Mouse (Mus musculus) stomach, embryonic 15.5 days (tissue): ENCODE measurements around the gene Itpk1. TPM values are rescaled to one million over a fixed set of nuclear protein-coding genes. Genes with fewer than 3 reads are reported as not detected.

Experiments
- ATAC-seq: fragments of 200-750 bp; cut with Nextera tagmentation; 2 replicates; pipeline ENCODE4 v1.8.0; 2017; ENCODE audit warnings: low read depth, moderate number of reproducible peaks, moderate TSS enrichment; ENCODE audit not compliant: insufficient read depth, low FRiP score
- H3K27ac ChIP-seq: fragments of 300-500 bp; sonication (generic); 2 replicates; pipeline ENCODE4 v1.5.1; 2015; ENCODE audit warnings: mild to moderate bottlenecking, inconsistent platforms
- H3K27me3 ChIP-seq: fragments of 300-500 bp; sonication (generic); replicated peaks from 2 replicates; pipeline ENCODE4 v1.6.1; 2015; ENCODE audit warnings: inconsistent platforms
- H3K36me3 ChIP-seq: fragments of 300-500 bp; sonication (generic); 2 replicates; pipeline ENCODE4 v1.6.1; 2015; ENCODE audit warnings: inconsistent platforms
- H3K4me1 ChIP-seq: fragments of 300-500 bp; sonication (generic); 2 replicates; pipeline ENCODE4 v1.6.1; 2015; ENCODE audit warnings: inconsistent platforms
- H3K4me2 ChIP-seq: fragments of 300-500 bp; sonication (generic); 2 replicates; pipeline ENCODE4 v1.6.1; 2015; ENCODE audit warnings: mild to moderate bottlenecking, inconsistent platforms
- H3K4me3 ChIP-seq: fragments of 300-500 bp; sonication (generic); replicated peaks from 2 replicates; pipeline ENCODE4 v1.5.1; 2015; ENCODE audit warnings: inconsistent platforms
- H3K9ac ChIP-seq: fragments of 300-500 bp; sonication (generic); 2 replicates; pipeline ENCODE4 v1.6.1; 2015; ENCODE audit warnings: inconsistent platforms
- H3K9me3 ChIP-seq: fragments of 300-500 bp; sonication (generic); 2 replicates; pipeline ENCODE4 v1.6.1; 2016; ENCODE audit warnings: inconsistent platforms
- WGBS: fragments of 180-500 bp; shearing (Covaris S2); methylation state at CpG from one replicate; pipeline ENCODE4 v1.1.7; 2015; 5-methylcytosine and 5-hydroxymethylcytosine counted together
- polyA plus RNA-seq: library from polyadenylated mRNA; unstranded; fragments of >200 nt; fragmentation: Nextera tagmentation; extraction: Ambion mirVana; gene quantifications from 2 replicates; pipeline ENCODE4 v1.2.1, GENCODE M21; 2015

The Itpk1 gene
- polyA plus RNA-seq, 1 experiment from 2014 or later: 20.1 TPM

DNA sequence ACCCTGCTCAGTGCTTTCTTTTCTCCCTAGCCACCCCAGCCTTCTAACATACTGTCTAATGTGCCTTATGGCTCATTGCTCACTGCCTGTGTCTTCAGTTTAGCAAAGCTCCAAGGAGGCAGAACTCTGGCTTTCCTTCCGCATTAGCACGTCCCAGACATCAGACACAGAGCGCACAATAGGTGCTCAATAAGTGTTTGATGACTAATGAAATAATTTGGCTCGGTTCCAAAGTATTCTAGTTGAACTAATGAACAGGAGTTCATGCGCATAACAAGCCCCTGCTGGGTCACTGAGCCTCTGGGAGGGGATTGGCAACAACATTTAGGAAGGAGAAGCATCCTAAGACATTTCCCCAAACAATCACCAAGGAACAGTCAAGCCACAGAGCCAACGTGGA, 152.7 kb downstream of the Itpk1 start:
- H3K4me3 ChIP-seq: no peak overlapping the region
- H3K27me3 ChIP-seq: peaks cover 20% of the 10 kb centered on the region
- no peak for ATAC-seq
- no peaks in the 10 kb centered on the region for H3K4me1 ChIP-seq
- no peaks in the 10 kb centered on the region for H3K9me3 ChIP-seq
- no peak overlapping the region for H3K9ac ChIP-seq
- 71% methylated on average over 6 of the region's 6 CpGs for WGBS
- H3K36me3 ChIP-seq: no peaks in the 10 kb centered on the region
- H3K4me2 ChIP-seq: no peak overlapping the region
- H3K27ac ChIP-seq: no peak overlapping the region

DNA sequence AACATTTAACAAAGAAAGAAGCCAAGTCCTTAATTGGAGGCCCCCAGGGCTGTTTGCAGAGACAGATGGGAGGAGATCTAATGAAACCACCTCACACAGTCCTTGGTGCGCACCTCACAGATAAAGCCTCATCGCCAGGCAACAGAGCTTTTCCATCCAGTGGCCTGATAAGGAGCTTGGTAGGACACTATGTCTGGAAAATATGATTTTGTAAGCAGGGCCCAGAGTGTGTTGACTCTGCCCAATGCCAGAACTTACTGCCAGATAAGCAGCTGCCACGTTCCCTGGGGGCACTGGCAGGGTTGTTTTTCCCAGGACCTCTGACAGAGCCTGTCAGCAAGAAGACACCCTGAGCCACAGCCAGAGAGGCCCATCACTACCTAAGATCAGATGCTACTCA, 153.5 kb downstream of the Itpk1 start:
- H3K9me3 ChIP-seq: no peaks in the 10 kb centered on the region
- WGBS: 68% methylated on average over 3 of the region's 3 CpGs
- peak; percentile 49; the same call in 1 of the 2 replicates for ATAC-seq

DNA sequence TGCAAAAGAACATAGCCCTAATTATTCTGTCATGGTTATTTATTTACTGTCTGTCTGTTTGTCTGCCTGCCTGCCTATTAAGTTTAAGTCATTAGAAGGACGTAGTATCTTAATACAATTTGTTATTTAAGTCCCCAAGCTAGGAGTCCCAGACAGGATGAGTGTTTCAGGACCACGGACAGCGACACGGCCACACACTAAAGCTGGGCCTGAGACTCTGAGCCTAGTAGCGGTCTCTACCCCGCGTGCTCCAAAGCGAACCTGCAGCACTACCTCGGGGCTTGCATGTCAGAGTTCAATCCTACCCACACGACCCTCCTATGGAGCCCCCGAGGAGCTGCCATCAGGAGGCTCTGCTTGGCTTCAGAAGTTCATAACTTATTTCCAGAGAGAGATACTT, 154.2 kb downstream of the Itpk1 start:
- no peak for ATAC-seq
- 2% methylated on average over 11 of the region's 11 CpGs for WGBS

More for the DNA sequence above, 153.5 kb downstream of the Itpk1 start:
- H3K4me3 ChIP-seq: no peak overlapping the region
- H3K9ac ChIP-seq: no peak overlapping the region
- H3K27me3 ChIP-seq: peaks cover 20% of the 10 kb centered on the region
- no peak overlapping the region for H3K27ac ChIP-seq
- no peaks in the 10 kb centered on the region for H3K36me3 ChIP-seq
- no peaks in the 10 kb centered on the region for H3K4me1 ChIP-seq
- no peak overlapping the region for H3K4me2 ChIP-seq

DNA sequence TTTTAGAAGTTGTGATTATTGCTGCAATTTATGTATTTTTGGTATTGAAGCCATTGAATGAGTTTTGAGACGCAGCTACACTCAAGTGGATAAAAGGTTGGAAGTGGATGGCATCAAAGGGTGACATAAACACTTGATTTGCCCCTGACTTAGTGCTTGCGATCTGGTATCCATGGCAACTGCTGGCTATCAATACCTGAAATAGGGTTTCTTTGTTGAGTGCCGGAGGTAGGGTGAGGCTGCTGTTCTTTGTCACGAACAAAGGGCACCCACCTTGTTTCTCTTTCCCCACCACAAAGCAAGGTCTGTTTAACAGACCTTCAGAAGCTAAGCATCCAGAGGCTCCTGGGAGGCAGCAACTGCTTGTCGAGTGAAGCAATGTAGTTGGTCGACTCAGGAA, 159.6 kb downstream of the Itpk1 start:
- Histone ChIP-seq H3K27me3 (no peaks in the 10 kb centered on the region; the same call in 1 of the 2 replicates), H3K9ac (no peak overlapping the region), H3K27ac (no peak overlapping the region), H3K4me3 (no peak overlapping the region), H3K9me3 (no peaks in the 10 kb centered on the region), H3K4me1 (no peaks in the 10 kb centered on the region), H3K4me2 (no peak overlapping the region), H3K36me3 (no peaks in the 10 kb centered on the region)
- 55% methylated on average over 6 of the region's 6 CpGs for WGBS
- no peak for ATAC-seq

More for the DNA sequence above, 154.2 kb downstream of the Itpk1 start:
- no peak overlapping the region for H3K4me3 ChIP-seq
- H3K36me3 ChIP-seq: no peaks in the 10 kb centered on the region
- H3K9me3 ChIP-seq: no peaks in the 10 kb centered on the region
- H3K4me1 ChIP-seq: no peaks in the 10 kb centered on the region
- no peak overlapping the region for H3K9ac ChIP-seq
- H3K27ac ChIP-seq: no peak overlapping the region
- H3K4me2 ChIP-seq: no peak overlapping the region
- H3K27me3 ChIP-seq: peaks cover 19% of the 10 kb centered on the region

DNA sequence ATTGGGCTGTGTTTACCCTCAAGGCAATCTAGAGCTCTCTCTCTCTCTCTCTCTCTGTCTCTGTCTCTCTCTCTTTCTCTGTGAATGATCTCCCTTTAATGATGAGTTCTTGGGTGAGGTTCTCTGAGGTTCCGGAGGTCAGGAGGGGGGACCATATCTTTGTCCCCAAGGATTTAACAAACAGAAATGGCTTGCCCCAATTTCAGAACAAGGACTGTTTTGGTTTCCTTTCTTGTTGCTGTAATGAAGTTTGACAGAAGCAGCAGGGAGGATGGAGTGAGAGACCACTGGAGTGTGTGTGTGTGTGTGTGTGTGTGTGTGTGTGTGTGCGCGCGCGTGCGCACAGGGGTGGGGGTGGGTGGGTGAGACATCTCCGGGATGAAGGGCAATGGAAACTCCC, 163.6 kb downstream of the Itpk1 start:
- ATAC-seq: no peak
- Histone ChIP-seq H3K27ac (no peak overlapping the region), H3K9ac (no peak overlapping the region), H3K27me3 (no peaks in the 10 kb centered on the region; the same call in 1 of the 2 replicates), H3K4me2 (no peak overlapping the region), H3K36me3 (no peaks in the 10 kb centered on the region), H3K4me1 (no peaks in the 10 kb centered on the region), H3K9me3 (no peaks in the 10 kb centered on the region), H3K4me3 (no peak overlapping the region)
- WGBS: 96% methylated on average over 7 of the region's 7 CpGs

DNA sequence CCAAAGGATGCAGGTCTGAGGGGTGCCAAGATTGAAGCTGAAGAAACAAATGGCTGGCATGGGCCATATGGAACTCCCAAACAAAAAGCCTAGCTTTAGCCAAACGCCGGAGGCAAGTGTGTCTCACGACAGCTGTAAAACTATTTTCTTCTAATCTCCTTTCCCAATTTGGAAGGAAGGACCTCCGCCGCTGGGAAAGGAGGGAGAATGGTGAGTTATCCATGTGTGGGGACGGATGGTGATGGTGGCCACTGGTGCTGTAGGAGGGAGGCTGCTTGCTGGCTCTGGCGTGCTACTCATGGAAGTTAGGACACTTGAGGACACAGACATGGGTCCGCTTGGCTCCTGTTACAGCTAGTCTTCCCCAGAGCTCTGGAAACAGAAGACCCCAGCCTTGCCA, 164.5 kb downstream of the Itpk1 start:
- Histone ChIP-seq H3K4me1 (no peaks in the 10 kb centered on the region), H3K4me3 (no peak overlapping the region), H3K4me2 (no peak overlapping the region), H3K9me3 (no peaks in the 10 kb centered on the region), H3K9ac (no peak overlapping the region), H3K27me3 (no peaks in the 10 kb centered on the region; the same call in 1 of the 2 replicates), H3K36me3 (no peaks in the 10 kb centered on the region), H3K27ac (no peak overlapping the region)
- ATAC-seq: no peak
- WGBS: 64% methylated on average over 8 of the region's 8 CpGs

DNA sequence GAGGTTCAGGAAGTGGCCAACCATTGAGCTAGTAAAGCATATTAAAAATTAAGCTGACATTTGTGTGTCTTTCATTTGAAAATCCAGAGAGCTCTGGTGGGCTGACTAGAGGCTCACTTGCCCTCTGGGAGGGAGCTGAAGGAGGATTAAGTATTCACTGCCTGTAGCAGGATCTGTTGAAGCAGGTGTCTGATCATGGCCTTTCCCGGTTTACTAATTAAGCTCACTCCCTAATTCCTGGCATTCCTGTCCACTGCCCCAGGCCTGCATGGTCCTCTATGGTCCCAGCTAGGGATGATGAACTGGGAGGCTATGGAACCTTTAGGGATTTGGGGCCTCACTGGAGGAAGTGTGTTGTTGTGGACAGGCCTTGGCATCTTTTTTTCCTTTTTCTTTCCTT, 168.9 kb downstream of the Itpk1 start:
- no peak for ATAC-seq
- Histone ChIP-seq H3K27ac (no peak overlapping the region), H3K36me3 (no peaks in the 10 kb centered on the region), H3K27me3 (no peaks in the 10 kb centered on the region; the same call in 1 of the 2 replicates), H3K9ac (no peak overlapping the region), H3K4me3 (no peak overlapping the region), H3K4me1 (no peaks in the 10 kb centered on the region), H3K9me3 (no peaks in the 10 kb centered on the region), H3K4me2 (no peak overlapping the region)
- WGBS: 59% methylated on average over 1 of the region's 1 CpGs

DNA sequence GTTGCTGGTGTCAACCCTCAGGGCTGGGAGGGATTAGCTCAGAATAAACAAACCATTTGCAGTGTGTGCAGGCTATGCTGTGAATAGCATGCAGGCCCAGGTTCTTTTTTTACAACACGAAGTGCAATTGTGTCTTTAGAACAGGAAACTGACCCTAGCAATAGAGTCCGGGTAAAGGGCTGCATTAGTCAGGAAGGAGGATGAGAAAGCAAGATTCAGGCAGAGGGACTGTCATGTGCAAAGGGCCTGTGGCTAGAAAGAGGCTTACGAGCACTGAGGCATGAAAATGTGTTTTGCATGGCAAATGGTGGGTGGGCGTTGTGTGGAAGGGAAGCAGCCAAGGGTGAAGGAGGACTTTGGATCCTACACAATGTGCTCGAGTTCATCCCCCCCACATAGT, 176.7 kb downstream of the Itpk1 start:
- H3K9me3 ChIP-seq: no peaks in the 10 kb centered on the region
- H3K4me1 ChIP-seq: peaks cover 6% of the 10 kb centered on the region; the same call in 1 of the 2 replicates
- ATAC-seq: no peak
- no peaks in the 10 kb centered on the region for H3K36me3 ChIP-seq
- H3K4me2 ChIP-seq: no peak overlapping the region
- H3K9ac ChIP-seq: no peak overlapping the region
- no peak overlapping the region for H3K27ac ChIP-seq
- WGBS: 63% methylated on average over 5 of the region's 5 CpGs
- no peaks in the 10 kb centered on the region for H3K27me3 ChIP-seq
- no peak overlapping the region for H3K4me3 ChIP-seq

DNA sequence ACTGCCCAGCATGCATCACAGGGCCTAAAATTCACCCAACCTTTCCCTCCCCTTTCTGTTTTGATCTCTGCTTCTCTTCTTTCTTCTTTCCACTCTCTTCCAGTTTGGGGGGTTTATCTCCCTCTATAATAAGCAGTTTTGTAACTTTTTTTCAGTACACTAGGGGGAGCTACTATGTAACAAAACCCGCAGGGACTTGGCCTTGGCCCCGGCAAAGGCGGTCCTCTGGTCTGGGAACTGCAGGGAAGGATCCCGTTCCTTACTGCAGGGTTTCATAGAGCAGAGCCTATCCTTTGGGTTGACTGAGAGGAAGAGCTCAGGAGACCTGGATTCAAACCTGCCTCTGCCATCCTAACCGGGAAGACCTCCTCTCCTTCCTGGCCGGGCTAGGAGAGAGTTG, 180.0 kb downstream of the Itpk1 start:
- no peak for ATAC-seq
- Histone ChIP-seq H3K9ac (no peak overlapping the region), H3K4me2 (no peak overlapping the region), H3K27ac (no peak overlapping the region), H3K4me1 (peaks cover 17% of the 10 kb centered on the region; the same call in 1 of the 2 replicates), H3K9me3 (no peaks in the 10 kb centered on the region), H3K4me3 (no peak overlapping the region), H3K36me3 (no peaks in the 10 kb centered on the region), H3K27me3 (no peaks in the 10 kb centered on the region)
- 13% methylated on average over 6 of the region's 6 CpGs for WGBS

DNA sequence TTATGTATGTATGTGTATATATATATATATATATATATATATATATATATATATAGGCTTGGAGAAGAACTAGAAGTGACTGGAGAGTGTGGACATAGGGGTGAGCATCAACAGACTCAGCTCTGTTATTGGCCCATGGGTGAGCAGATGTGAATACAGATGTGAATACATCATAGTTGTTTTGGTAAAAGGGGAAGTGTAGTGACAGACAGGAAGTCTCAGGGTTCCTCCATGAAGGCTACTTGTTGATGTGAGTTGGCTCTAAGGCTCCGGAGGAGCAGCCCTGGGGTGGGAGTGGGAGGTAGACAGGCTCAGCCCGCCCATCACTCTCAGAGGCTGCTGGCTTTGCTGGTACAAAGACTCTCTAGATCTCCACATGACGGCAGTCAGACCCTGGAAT, 180.5 kb downstream of the Itpk1 start:
- Histone ChIP-seq H3K4me3 (no peak overlapping the region), H3K9ac (no peak overlapping the region), H3K27me3 (no peaks in the 10 kb centered on the region), H3K4me1 (peaks cover 17% of the 10 kb centered on the region; the same call in 1 of the 2 replicates), H3K36me3 (no peaks in the 10 kb centered on the region), H3K9me3 (no peaks in the 10 kb centered on the region), H3K4me2 (no peak overlapping the region), H3K27ac (no peak overlapping the region)
- ATAC-seq: no peak
- 39% methylated on average over 3 of the region's 3 CpGs for WGBS

DNA sequence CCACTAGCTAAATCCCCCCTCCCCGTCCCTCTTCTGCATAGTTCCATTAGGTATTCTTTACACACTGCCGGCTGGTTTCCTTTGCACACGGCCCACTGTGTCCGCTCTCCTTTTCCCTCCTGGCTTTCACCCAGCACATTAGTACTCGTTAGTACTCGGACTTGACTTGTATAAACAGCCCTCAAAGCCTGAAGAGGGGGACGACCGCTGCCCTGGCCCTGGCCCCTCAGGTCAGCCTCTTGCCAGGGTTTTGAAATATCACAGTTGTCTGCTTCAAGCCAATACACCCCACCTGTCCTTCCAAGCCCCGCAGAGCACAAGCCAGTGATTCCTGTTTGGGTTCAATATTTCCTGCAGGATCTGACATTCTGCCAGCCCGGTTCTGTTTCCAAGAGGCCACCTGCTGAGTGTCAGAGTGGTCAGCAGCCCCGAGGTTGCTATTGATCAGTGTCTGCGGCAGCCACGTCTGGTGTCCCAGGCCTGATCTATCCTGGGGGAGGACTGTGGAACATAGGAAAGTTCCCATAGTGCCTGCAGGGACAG, 182.9 kb downstream of the Itpk1 start:
- peak; percentile 70; the same call in 1 of the 2 replicates for ATAC-seq
- Histone ChIP-seq H3K27me3 (no peaks in the 10 kb centered on the region), H3K4me1 (peaks cover 17% of the 10 kb centered on the region; the same call in 1 of the 2 replicates), H3K4me2 (peak overlapping the region; percentile 20; the same call in 1 of the 2 replicates), H3K9me3 (no peaks in the 10 kb centered on the region), H3K4me3 (no peak overlapping the region), H3K36me3 (no peaks in the 10 kb centered on the region), H3K9ac (no peak overlapping the region), H3K27ac (peak overlapping the region; percentile 53; the same call in 1 of the 2 replicates)
- 14% methylated on average over 13 of the region's 13 CpGs for WGBS

DNA sequence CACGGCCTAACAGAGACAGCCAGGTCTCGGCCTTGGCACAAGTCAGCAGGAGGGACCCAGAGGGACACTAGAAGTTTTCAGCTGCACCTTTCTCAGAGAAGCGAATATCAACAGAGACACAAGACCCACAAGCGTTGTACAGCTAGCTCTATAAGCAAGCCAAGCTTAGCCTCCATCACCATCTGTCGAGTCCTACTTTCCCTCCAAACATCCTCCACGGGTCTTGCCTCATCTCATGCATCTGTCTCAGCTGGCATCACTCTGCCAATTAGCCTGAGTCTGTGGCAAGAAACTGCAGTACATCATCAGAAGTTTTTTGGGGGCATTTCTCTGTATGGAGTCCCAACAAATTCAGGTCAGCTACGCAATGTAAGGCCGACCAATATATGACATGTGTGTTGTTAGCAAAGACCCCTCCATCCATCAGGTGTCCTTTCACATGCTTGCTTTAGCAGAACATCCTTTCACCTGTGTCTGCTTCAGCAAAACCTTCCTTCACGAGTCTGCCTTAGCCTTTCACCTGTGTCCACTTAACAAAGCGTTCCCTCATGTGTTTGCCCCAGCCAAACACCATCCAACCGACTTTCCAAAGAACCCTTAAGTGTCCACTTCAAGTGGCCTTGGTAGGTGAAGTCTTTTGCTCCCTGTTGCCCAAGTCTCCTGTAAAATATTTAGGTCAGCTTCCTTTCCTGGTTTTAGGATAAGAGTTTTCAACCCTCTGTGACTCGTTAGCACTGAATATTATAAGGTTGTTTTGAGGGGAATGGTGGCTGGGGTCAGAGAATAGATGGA, 184.6 kb downstream of the Itpk1 start:
- Histone ChIP-seq H3K36me3 (no peaks in the 10 kb centered on the region), H3K4me1 (peaks cover 17% of the 10 kb centered on the region; the same call in 1 of the 2 replicates), H3K9ac (no peak overlapping the region), H3K9me3 (no peaks in the 10 kb centered on the region), H3K27ac (no peak overlapping the region), H3K4me2 (no peak overlapping the region), H3K4me3 (no peak overlapping the region), H3K27me3 (no peaks in the 10 kb centered on the region)
- WGBS: 85% methylated on average over 12 of the region's 12 CpGs
- ATAC-seq: no peak
